Mouse (Mus musculus) testis, postnatal 10 days (tissue): ENCODE measurements around the gene Arl9.
A peak's percentile ranks its signal among the peaks of the same experiment; 100 is the strongest.
"Not testable (repeated sequence)": the region's sequence is repeated elsewhere in the genome, so short reads cannot be mapped to it uniquely, and the experiment has no call there.

Experiments used
- DNase-seq: peaks from one replicate; pipeline ENCODE4 v3.0.0; 2021; ENCODE audit warnings: low spot score

Gene Arl9

DNA sequence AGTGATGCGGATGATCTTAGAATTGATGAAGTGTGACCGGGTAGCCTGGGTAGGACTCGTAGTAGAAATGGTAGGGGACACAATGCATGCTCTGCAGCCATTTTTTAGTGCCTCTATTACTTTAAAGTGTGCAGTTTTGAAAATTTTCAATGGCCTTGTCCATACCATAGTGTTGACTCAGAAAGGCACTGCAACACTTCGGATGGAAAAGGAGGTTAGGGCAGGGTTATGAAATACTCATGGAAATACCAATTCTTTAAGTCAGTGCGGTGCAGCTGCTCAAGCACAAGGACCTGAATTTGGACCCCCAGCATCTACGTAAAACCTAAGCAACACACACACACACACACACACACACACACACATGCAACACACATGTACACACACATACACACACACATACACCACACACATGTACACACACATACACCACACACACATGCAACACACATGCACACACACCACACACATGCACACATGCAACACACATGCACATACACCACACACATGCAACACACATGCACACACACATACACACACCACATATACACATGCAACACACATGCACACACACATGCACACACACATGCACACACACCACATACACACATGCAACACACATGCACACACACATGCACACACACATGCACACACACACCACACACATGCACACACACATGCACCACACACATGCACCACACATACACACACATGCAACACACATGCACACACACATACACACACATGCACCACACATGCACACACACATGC is at the start of gene Arl9:
Gene Arl9, plus strand, starts transcription at position 5 of the 771 bp plus-strand sequence.
- no peak for DNase-seq

DNA sequence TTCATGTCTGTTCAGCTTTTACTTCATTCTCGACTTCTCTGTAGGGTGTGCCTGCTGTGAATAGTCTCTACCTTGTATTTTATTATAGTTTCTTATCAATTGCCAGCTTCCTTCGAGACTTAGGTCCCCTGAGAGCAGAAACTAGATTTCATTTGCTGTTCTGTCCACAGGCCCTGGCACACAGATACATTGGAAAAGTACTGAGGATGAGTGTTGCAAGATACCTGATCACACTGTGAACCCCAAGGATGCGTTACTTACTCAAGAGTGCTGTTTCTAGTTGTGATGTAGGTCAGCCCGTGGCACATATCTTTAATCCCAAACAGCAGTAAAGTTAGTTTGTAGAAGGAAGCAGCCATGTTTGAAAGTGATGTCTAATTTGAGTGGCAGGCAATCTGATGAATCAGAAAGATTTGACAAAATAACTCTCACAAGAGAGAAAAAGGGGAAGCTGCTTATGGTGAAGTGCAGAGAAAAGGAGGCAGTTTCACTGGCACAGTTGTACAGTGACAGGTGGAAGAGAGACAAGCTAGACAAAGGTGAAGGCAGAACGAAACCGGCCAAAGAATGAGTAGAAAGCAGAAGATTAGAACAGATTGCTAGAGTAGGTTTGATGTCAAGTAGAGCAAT is 49.5 kb upstream of the Arl9 start:
- no peak for DNase-seq

DNA sequence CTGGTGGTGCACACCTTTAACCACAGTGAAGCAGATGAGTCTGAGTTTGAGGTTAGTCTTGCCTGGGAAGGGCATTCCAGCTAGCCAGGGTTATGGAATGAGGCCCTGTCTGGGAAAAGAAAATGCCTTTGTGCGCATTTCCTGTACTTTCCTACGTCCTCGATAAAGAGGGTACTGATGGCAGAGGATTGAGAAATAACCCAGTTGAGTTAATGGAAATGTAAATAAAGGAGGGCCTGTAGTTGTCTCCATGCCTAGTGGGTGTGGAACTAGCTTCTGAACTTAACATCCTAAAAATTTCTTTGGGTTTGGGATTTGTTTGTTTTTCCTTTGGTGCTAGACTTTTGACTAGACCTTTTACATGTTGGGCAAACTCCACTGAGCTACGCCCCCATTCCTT is 48.4 kb upstream of the Arl9 start:
- DNase-seq = no peak

DNA sequence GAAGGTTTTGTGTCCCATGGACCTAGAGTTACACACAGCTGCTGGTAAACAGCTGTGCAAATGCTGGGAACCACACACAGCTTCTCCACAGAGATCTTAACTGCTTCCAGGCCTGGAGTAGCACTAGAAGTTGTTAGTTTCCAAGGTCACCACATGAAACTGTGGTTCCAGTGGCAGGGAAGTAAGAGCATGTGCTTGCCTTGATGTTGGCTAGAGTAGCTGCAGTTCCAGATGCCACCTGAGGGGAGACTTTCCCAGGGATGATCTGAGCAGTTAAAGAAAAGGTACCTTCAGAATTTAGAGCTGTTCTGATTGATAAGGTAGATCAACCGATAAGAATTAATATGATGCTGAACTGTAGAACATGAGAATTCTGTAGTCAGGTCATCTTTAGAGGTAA is 45.9 kb upstream of the Arl9 start:
- no peak for DNase-seq

DNA sequence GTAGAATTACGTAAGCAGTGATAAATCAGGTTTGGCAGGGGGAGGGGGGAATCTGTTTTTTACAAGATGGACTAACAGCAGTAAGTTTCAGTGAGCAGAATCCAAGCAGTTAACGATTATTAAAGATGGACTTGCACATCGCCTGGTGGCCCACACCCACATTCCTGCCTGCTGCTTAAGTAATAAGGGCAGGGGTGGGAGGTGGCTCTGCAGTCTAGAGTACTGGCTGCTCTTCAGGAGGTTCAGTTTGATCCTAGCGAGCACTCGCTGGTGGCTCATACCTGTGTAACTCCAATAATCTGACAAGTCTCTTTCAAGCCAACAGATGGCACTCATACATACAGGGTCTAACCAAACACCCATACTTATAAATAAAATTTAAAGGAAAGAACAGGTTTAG is 44.3 kb upstream of the Arl9 start:
- DNase-seq = no peak

DNA sequence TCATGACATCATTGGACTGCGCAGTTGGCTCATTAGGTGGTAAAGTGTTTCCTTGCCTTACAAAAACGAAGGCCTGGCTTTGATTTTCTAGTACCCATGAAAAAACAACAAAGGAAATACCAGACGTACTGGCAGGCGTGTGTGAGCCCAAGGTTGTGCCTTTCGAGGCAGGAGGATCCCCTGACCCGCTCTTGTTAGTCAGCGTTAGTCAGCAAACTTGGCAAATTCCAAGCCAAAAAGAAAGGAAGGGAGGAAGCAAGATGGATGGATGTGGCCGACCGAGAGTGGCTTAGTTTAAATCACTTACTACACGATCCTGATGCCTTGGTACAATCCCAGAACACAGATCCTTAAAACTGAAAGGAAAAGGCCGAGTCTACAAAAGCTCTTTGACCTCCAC is 41.3 kb upstream of the Arl9 start:
- DNase-seq = no peak

DNA sequence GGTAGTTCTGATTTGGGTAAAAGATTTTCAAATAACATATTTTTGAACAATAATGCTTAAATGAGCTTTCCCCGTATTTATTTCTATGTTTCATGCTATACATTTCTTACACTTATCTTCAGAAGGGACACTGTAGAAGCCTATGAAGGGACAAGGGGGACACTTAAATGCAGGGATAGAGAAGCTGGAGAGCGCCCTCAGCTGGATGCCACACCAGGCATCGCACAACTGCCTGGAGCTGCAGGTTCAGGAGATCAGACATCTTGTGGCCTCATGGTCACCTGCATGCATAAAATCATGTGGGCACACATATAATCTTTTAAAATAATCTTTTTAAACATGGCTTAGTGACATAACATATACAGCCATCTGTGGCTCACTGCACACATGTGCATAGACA is 39.2 kb upstream of the Arl9 start:
- no peak for DNase-seq

DNA sequence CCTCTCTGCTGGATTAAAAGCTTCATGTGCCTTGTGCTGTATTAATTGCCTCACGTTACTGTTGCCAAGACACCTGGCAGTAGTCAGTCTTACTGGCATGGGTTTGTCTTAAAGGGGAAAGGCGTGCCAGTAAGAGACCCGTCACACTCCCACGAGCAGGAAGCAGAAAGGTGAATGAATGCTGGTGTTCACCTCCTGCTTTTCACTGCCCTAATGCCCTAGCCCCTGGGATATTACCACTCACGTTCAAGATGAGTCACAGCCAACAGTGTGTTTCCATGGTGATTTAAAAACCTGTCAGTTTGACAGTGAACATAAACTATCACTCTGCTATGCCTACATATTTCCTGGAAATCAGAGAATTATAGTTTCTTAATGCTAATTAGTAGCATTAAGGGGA is 34.6 kb upstream of the Arl9 start:
- DNase-seq = no peak

DNA sequence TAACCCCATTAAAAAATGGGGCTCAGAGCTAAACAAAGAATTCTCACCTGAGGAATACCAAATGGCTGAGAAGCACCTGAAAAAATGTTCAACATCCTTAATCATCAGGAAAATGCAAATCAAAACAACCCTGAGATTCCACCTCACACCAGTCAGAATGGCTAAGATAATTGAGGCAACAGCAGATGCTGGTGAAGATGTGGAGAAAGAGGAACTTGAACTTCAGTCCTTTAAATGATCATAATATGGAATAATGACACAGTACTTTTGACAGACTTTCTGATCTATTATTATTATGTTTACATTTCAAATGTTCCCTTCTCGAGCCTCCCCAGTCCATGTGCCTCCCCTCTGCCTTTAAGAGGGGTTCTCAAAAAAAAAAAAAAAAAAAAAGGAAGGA is 32.7 kb upstream of the Arl9 start:
- DNase-seq = not testable (repeated sequence)

DNA sequence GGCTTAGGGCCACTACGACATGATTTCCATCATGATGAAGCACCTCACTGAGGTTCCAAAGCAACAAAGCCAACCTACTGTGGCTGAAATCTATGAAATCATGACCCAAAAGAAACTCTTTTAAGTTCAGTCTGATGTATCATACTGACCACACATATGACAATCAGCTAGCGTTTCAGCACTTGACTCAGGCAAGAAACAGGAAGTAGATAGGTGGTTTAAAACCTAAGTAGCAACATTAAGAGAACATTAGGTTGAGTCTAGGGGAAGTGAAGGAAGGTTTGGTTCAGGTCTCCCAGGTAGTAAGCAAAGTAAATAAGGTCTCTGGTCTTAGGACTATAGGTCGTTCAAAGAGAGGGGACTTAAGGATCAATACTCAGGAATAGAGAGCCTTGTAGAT is 30.4 kb upstream of the Arl9 start:
- DNase-seq = no peak

DNA sequence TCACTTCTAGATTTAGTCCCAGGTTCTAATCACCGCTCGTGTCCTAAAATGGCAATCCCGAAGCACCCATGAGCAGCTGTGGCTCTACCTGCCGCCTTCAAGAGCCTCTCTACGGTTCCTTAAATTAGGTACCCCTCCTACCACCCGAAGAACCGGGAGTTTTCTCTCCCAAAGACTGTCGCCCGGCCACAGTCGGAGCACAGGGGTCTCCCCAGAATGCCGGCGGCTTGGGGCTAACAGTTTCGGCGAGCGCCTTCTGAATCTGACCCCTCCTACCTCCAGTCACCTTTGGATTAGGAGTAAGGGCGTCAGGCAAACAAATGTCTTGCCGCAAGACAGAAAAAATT is 29.7 kb upstream of the Arl9 start:
- no peak for DNase-seq

DNA sequence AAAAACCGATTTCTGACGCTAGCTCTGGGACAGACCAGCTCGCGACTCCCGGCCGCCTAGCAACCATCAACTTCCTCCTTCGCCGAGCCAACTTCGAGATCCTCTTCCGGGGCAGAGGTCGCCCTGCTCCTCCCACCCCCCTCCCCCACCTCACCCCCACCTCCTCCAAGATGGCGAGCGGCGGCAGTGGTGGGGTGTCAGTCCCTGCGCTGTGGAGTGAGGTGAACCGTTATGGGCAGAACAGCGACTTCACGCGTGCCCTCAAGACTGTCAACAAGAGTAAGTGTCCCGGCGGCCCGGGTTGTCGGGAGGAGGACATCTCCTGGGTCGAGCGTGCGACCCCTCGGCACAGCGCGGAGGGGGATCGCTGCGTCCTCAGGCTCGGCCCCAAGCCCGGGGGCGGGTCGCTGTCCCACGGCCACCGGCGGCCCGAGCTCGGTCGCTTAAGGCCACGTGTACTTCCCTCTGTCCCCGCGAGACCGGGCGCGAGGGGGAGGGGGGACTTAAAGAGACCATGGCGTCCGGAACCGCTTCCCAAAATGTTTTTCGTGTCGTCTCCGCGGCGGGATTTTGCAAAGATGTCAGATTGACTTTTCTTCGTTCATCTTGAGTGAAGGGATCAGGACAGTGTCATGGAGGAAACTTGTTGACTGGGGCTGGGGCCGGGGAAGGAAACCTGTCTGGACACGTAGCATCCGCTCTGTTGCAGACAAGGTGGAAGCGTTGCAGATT is 29.1 kb upstream of the Arl9 start, which contains the start of gene Srp72:
Gene Srp72, plus strand, starts transcription at position 130 of the 732 bp plus-strand sequence.
- peak; percentile 91 for DNase-seq

DNA sequence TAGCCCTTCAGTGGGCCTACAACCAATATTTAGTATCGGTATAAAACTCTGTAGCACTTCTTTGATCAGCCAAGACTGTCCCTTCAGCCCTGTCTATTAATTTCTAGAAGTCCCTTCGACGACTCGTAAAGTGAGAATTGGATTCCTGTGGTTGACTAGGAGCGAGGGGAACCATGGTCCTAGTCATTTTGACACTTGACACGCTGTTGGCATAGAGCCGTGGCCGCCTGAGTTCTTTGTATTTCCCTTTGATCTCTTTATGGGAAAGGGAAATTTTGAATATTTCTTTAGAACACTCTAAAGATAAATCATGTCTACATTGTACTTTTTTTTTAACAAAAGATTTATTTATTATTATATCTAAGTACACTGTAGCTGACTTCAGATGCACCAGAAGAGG is 28.1 kb upstream of the Arl9 start:
- no peak for DNase-seq

DNA sequence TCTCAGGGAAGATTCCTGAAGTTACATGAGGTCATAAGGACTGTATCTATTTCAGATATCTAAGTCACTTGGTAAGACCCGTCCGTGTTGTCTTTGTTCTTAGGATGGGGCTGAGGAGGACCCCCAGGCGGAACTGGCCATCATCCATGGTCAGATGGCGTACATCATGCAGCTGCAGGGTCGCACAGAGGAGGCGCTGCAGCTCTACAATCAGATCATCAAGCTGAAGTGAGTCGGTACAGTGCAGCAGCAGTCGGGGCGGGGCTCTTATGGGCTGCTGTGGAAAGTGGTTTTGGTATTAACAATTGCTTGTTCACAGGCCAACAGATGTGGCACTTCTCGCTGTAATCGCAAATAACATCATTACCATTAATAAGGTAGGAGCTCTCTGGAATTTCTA is 19.8 kb upstream of the Arl9 start:
- DNase-seq = no peak

DNA sequence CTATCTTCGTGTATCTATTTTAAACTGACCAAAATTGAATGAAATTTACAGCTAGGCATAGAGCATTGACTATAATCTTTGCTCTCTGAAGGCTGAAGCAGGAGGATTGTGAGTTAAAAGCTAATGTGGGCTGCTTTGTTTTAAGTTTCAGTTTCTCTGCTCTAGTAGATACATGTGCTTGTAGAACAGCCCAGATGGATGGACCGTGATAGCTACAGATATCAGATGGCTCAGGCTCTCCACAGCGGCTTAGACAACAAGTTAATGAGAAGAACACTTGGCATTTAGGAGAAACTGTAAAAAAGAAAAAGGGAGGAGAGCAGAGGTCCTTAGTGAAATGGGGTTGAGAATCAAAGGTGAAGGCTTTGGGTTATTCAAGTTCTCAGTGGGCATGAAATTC is 13.1 kb upstream of the Arl9 start:
- no peak for DNase-seq

DNA sequence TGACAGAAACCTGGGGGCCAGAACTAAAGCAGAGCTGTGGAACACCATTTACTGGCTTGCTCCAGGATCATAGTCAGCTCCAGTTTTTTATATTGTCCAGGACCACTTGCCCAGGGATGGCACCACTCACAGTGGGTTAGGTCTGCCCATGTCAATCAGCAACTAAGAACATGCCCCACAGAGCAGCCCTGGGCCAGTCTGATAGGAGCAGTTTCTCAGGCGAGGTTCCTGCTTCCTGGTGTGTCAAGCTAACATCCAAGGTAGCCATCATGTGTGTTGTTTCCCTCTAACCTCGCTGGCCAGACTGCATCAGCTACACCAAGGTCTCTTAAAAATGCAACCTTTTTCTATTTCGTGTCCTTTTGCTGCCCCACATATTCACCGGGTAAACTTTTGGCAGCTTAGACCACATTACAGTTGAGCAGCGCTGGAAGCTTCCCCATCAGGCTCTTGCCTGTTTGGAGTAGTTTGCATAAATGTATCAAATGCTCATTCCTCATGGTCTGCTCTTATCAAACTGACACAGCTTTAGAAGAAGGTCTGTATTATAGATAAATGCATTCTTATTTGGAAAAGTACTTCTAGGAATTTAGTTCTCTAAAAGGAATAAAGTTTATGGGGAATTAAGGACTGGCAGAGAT is 10.6 kb upstream of the Arl9 start:
- DNase-seq = no peak

DNA sequence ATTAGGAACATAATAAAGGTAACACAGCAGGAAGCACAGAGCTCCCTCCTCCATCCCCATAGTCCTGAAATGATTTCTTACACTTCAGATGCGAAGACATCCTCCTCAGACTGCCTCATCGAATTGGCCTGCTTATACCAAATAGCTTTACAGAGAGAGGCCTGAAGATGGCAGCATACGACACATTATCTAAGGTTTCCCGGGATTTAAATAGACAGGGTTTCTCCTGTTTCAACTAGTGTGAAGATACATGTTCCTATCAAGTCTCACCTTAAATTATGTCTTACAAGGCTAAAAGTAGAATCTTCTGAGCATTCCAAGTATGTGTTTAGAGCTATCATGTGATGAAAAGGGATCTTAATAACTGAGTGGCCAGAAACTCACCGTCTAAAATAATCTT is 5.4 kb upstream of the Arl9 start:
- DNase-seq = no peak

DNA sequence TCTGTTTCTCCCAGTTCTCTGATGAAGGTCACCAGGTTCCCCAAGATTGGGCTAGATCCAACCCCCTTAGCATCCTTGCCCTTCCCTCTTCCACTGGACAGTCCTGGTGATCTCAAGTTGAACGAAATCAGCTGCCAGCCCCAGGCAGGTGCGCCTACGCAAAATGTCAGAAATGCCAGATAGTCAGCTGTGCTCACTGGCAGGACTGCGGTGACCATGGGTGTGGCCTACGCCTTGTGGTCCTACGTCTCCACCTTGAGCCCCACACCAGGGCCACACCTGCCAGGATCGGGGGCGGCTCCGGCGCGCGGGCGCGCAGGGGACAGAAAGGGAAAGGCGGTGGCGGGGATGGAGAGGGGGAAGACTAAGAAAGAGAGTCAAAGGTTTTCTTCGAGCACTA is 2.7 kb upstream of the Arl9 start:
- DNase-seq = no peak

DNA sequence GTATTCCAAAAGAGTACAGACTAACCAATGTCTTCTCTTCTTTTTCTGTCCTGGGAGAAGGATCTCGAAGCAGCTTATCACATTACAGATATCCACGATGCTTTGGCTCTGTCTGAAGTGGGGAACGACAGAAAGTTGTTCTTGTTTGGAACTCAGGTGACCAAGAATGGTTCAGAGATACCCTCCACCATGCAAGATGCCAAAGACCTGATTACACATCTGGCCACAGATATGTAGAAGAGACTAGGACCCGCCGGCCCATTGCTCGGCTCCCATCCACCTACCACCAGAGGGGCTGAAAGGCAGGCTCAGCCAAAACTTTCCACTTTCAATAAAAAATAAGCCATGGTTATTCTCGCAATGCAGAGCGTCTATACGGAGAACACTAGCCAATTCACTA is 6.5 kb downstream of the Arl9 start:
- no peak for DNase-seq

DNA sequence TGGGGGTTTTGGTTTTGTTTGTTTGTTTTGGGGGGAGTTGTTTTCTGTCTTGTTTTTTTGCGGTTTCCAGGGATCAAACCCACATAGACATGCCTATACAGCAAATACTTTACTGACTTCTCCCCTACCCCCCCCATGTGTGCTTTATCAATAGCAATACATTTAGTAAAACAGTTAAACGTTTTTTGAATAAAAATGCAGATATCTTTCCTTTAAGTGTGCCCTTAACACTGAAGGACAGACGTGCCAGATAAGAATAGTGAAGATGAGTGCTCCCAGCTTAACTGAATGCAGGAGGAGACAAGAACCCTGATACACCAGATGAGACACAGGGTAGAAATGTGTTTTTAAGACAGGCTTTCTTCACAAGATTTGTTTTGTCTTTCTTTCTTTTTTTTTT is 7.2 kb downstream of the Arl9 start:
- DNase-seq = no peak

DNA sequence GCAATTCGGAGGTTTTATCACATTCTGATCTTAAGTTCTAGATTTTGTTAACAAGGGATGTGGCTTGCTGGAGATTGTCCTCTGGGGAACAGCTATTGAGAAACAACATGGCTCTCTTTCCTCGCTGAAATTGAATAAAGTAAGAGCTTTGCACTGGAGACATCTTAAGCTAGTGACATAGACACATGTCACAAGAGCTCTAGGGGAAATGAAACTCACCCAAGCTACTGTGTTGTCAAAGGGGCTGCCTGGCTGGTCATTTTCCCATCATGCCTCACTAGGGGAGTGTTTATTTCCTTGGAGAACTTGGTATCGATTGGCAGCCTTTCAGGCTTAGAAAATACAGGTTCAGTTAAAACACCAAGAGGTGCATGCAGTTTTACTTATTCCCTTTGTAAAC is 9.3 kb downstream of the Arl9 start:
- no peak for DNase-seq

DNA sequence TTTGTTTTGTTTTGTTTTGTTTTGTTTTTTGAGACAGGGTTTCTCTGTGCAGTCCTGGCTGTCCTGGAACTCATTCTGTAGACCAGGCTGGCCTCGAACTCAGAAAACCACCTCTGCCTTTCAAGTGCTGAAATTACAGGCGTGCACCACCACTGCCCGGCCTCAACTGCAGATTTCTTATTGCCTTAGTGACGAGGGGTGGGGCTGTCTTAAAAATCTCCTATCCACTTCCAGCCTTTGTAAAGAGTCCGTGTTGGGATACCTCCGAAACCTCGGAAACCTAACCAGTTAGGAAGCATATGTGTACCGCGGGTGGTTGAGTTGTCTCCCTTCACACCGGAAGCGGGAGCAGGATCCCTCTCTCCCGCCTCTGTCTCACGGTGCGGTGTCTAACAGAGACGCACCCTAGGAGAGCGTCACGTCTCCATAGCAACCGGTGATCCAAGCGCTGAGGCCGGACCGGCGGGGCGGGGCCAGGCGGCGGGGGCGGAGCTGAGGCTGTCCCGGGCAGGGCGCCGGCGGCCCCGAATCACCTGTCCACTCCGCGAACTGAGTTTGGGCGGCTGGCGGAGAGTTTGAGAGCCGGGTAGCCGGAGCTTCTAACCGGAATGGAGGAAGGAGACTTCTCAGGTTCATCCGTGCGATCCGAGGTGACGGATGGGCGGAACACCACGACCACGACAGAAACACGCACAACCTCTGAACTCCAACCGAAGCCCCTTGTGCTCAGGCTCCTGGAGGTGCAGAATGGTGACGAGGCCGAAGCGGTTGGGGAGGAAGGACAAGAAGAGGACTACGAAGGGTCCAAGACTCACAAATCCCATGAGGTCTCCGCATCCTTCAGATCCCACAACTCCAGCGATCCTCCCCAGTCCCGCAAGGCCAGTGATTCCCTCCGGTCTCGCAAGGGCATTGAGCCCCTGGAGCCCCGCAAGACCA is 12.0 kb downstream of the Arl9 start, which contains the start of gene Thegl:
Gene Thegl, plus strand, starts transcription at position 480 of the 939 bp plus-strand sequence.
- peak; percentile 90 for DNase-seq
